Mouse (Mus musculus) embryonic stem cell, embryonic (primary cell): ENCODE measurements at regions not wholly inside any gene's neighbourhood (a gene's known extent, or its start where the extent isn't known, plus 50 kb on each side); places are given as distances from the start of the nearest gene placed in this dataset.

Experiments
- CTCF ChIA-PET, 4 experiments: fragments of 300-600 bp in 2 of 4; fragments of 350-600 bp in 2 of 4; sonication (Branson Sonifier 250); formaldehyde crosslinking; loops; one replicate each; lab custom pipeline; 2022; ENCODE audit warnings: inconsistent platforms in 2 of 4; lab: Charles Lee
- POLR2A ChIA-PET, 4 experiments: fragments of 300-600 bp in 2 of 4; fragments of 350-600 bp in 2 of 4; sonication (Branson Sonifier 250); formaldehyde crosslinking; loops; one replicate each; lab custom pipeline; 2022; ENCODE audit warnings: antibody characterized with exemption in 4 of 4, inconsistent platforms in 1 of 4; lab: Charles Lee

DNA sequence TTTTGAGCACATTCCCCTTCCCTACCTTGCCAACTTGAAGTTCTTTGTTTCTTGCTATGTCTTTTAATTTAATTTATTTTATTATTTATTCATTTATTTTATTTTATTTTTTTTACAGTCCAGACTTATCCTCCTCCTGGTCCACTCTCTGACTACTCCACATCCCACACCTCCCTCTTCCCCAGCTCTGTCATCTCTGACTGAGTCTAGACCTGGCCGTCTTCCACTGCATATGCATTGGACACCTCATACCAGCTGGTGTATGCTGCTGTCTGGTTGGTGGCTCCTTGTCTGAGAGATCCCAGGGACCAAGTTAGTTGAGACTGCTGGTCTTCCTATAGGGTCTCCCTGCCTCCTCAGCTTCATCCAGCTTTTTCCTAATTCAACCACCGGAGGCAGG lies 2627.9 kb downstream of the Pcdh9 start:
- ChIA-PET POLR2A (interaction anchor here in 1 of 4 experiments (0.6 kb wide), 1 partner anchor 33 kb away, joined by 5 read pairs; no protein-coding TSS in a partner anchor), CTCF (interaction anchor here in 1 of 4 experiments (1.0 kb wide), 1 partner anchor 206 kb away, joined by 3 read pairs; no protein-coding TSS in a partner anchor)

DNA sequence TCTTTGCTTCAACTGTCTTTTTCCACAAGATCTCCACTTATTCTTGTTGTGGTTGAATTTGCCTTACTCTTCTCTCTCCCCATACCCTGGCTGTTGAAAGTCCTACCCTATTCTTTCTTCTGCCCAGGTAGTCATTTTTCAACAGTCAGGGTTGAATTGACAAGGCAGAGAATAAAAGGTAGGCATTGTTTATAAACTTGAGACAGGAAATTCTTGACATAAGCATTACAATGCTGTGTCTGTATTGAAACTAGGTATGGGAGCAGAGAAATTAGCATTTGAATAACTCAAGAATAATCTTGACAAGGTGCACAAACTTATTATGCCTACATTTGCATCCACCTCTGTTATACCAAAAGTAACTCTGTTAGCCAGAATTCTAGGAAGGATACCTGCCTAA lies 2659.6 kb downstream of the Pcdh9 start:
- ChIA-PET POLR2A (no interaction called here), CTCF (no interaction called here)
